Mouse (Mus musculus): ENCODE measurements around the gene Mettl7a2.

The Mettl7a2 gene

DNA sequence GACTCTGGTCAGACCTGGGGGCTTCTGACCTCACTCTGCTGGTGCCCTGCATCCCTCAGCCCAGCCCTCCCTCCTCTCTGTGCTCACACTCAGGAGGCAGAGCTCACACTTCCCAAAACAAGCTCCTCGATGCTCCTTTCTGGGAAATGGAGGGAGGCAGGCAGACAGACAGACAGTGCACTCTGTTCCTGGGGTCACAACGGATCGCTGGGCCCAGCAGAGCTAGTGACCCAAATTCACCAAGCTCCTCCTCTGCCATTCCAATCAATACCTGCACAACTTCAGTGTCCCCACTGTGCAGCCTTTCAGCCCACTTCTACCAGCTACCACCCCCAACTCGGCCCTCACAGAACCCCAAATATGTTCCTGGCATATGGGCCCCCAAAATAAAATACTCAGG is 48.8 kb downstream of the Mettl7a2 start:
- no peak for DNase-seq

DNA sequence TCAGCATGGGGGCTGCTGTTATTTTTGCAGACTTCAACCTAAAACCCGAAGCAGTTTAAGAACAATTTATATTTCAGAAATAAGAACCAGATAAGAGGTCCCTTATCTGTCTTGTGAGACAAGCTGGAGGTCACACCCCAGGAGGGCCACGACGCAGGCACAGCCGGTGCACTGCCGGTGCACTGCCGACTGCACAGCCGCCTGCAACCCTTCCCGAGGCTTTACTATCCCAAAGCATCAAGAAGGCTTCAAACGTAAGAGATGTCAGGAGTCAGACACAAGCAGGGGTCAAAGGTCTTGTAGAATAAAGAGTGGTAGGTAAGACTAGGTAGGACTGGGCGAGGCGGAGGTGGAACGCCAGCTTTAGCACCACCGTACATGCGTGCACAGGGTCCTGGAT is 49.3 kb downstream of the Mettl7a2 start:
- no peak for DNase-seq

DNA sequence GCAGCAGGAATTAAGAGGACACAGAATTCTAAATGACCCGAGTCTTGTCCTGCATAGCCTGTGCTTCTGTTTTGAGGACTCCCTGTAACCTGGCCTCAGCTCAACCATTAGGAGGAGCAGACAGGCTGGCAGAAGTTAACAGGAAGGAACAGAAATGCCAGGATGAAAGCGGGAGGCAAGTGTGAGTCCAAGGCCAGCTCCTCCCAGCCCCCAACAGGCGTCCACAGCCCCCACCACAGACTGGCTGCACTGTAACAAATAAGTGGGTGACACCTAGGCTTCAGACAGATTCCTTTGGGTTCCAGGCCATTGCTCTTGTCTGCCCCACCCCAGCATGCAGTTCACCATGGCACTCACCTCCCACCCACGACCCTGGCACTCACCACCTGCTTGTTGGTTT is 49.8 kb downstream of the Mettl7a2 start:
- DNase-seq, result no peak

- DNase-seq, result no peak
Observed at GRCm38 (mm10) chr15:100403318-100404000, 50.5 kb downstream of the Mettl7a2 start.

DNA sequence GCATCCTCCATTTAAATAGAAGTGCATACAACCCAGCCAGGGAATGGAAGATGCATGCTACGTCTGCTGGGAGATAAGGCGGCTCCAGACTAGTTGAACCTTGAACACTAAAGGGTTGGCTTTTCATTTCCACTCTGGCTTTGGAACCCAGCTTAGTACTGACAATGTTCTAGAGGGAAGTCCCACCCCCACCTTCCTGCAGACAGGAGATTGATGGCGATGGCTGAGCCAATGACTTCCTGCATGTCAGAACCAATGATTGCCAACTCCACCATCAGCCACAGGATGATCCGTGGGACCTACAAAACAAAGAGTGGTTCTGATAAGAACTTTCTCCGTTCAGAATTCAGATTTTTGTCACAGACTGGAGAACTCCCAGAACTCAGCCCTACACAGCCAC is 53.1 kb downstream of the Mettl7a2 start:
- no peak for DNase-seq

DNA sequence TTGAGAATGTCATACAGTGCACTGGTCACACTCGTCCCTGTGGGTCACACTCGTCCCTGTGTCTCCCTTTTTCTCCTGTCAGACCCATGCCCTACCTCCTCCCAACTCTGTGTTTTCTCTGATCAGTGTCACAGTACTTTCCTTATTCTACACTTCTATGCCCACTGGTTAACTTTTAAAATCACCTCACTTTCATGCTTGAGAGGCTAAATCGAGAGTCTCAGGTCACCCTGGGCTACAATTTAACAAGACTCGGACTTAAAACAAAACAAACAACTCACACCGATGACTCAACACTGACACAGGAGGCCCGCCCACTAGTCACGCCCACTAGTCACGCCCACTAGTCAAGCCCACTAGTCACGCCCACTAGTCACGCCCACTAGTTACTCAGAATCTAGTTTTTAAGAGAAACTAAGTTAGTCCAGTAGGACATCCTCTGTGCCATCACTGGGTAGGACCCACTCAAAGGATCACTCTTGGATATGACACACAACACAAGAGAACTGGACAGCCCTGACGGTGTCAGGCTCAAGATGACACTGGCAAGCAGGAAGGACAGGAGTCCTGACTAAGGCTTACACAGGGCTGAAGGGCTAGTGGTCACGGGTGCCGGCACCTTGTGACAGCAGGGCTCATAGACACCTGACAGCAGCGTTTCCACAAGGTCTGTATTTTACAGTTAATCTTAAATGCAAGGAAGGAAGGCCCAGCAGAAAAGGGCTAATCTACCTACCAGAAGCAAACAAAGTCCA is 58.1 kb downstream of the Mettl7a2 start:
- DNase-seq, result no peak

Data from cerebellum, adult 9-11 months (tissue).